Mouse (Mus musculus) lung, postnatal 25 days (tissue): Measurements from ENCODE around the gene Ddx43.

Source experiments
- DNase-seq: peaks from one replicate; pipeline ENCODE4 v3.0.0; 2022; ENCODE audit warnings: low spot score

Gene Ddx43

DNA sequence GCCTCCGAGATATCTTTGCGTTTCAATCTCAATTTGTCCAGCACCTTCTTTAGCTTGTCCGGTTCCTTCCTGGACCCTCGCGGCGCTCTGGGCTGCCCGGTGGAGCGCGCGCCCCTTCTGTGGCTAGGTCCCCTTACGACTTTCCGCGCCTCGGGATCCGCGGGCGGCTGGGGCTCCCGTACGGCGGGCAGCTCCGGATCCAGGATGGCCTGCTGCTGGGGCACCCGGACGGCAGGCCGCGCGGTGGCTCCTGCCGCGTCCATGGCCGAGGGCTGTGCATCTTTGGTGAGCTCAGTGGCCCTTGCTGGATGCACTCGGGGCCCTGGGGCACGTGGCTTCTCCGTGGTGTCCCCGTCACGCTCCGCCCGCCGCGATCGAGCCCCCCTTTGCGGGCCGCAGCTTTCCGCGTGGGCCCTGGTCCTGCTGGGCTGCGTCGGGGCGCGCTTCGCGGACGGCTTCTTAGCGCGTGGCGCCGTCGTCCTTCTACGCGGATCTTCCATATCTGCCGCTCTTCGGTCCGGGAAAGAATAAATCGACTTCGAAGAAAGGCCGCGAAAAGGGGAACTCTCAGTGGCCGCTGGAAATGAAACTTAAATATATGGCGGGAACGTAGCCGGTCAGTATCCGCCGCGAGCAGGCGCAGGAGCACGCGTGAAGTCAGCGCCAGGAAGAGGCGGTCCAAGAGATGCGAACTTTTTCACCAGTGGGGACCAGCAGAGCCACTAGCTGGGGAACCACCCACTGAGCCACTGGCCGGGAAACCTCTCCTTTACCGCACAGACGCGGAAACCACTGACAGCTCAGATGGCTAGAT, 47.2 kb downstream of the Ddx43 start, which contains the start of gene Cgas:
Cgas (minus strand) TSS at position 659 of the 814 bp plus-strand sequence.
- DNase-seq = peak; percentile 80

DNA sequence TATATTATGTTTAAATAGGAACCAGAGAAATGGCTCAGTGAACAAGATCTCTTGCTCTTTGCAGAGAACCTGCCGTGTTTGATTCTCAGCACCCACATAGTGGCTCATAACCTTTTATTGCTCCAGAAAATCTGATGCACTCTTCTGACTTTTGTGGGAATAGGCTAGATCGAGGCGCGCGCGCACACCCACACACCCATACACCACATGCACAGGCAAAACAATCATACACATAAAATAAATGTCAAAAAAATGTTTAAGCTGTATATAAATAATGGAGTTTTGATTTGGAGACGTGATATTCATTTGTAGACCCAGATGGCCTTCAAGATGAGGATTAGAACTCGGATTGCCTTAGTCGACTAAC, 52.0 kb downstream of the Ddx43 start:
- no peak for DNase-seq

DNA sequence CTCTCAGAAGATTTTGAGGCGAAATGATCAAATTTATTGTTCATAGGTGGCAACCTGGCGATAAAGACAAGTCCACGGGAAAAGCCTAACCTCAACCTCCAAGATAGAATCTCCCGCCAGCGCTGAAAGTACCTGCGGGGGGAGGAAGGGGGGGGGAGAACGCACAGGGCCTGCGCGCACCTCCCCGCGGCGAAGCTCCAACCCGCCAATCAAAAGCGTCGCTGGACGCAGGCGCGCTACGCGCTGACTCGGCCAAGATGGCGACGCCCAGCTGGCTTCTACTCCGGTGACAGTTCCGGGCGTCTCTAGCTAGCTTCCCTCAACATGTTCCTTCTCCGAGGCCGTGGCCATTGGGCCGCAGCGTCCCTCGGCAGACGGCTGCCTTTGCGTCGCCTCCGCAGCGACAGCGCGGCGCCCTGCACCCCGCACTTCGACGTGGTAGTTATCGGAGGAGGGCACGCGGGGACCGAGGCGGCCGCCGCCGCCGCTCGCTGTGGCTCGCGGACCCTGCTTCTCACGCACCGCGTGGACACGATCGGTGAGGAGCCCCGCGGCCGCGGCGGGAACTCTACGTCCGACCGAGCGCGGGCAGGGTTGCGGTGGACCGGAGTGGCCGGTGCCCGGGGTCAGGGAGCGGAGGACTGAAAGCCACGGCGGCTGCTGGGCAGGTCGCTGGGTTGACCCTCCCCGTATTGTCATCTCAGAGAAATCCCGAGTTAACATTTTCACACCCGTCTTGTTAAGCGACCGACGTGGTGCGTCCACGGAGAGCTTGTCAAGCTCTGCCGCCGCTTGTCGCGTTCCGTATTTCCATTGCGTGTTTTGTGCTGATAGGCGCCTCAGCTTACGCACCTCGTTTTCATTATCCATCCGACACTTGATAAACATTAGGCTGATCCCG, 52.6 kb downstream of the Ddx43 start, which contains the start of the genes Mto1 and Gm17324:
Mto1 (plus strand) TSS at position 236 of the 901 bp plus-strand sequence.
Gm17324 (minus strand) TSS at position 814 of the 901 bp plus-strand sequence.
- peak; percentile 89 for DNase-seq

DNA sequence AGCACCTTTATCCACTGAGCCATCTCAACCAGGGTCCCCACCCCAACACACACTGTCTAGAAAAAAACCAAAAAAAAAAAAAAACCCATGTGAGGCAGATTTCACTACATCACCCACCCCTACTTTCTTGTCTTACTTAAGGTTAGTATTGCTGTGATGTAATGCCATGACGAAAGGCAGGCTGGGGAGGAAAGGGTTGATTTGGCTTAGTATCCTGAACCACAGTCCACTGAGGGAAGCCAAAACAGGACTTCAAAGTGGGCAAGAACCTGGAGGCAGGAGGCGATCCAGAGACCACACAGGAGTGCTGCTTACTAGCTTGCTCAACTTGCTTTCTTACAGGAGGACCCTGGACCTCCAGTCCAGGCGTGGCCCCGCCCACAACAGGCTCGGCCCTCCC, 54.8 kb downstream of the Ddx43 start:
- DNase-seq = no peak

DNA sequence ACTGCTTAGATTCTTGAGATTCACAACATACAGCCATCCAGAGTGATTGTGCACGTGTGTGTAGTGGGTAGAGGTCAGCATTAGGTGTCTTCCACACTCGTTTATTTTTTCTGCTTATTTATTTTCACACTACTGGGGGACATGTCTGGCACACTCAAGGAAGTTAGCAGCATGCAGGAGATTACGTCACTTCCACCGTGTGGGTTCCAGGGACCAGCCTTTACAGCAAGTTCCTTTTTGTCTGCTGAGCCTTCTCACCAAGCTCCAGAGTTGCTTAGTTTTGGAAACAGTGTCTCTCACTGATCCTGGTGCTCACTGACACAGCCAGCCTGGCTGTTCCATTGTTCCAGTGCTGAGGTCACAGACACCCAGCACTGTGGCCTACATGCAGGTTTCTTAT, 55.8 kb downstream of the Ddx43 start:
- peak; percentile 44 for DNase-seq

DNA sequence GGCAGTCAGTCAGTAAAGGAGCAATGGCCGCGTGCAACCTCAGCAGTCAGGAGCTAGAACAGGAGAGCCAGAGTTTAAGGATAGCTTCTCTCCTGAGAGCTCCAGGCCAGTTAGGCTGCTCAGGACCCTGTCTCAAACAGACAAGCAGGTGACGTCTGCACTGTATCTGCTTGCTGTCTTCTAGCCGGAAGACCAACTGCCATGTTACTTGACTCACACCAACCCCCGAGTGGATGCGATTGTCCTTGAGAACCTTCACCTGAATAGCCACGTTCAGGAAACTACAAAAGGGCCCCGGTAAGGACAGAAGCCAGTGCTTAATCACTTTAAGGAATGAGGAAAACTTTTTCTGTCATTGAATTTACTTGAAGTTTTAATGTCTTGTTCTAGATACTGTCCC, 61.4 kb downstream of the Ddx43 start:
- no peak for DNase-seq

DNA sequence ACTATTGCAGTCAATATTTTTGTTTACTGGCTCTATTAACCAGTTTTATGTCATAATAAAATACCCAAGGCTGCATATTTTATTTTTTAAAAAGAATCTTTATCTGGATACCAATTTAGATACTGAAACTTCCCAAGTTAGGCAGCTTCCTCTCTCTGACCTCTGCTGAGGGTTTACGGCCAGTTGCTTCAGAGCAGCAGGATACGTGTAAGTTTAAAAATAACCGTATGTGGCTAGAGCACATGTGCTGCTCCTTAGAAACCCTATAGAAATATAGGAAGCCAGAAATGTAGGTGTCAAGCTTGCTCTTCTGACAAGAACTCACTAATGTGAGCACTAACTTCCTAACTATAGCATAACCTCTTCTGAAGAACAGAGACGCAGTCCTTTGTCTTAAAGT, 67.8 kb downstream of the Ddx43 start:
- no peak for DNase-seq

DNA sequence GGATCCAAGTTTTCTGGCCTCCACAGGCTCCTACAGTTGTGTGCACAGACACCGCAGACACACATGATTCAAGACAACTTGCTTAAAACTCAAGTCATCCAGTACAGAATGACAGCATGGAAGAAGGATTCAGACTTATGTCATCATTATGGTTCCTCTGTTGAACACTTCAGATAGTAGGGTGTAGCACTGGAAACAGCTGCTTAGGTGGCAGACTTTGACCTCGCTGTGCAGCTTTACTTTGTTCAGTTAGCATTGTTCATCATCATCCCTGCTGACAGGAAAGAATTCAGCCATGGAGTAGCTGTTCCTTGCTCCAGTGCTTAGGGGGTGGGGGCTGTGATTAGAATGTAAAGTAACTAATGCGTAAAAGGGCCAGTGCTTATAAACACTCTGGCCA, 70.1 kb downstream of the Ddx43 start:
- no peak for DNase-seq
